Mouse (Mus musculus): ENCODE measurements around the gene Fam168a. TPM values are rescaled to one million over a fixed set of nuclear protein-coding genes. Genes with fewer than 3 reads are reported as not detected.

Gene Fam168a
- polyA plus RNA-seq (2012; rRNA removed) = 136 and 215 TPM in 2 replicates

GRCm38 (mm10) chr7:100706143-100706841 lies at the start of gene Fam168a:
Gene Fam168a, plus strand, starts transcription at chr7:100706635.

GRCm38 (mm10) chr7:100662231-100662630 lies 44.2 kb upstream of the Fam168a start, which contains the start of gene Plekhb1:
Gene Plekhb1, minus strand, starts transcription at chr7:100662414.

GRCm38 (mm10) chr7:100862828-100863638 lies 156.6 kb downstream of the Fam168a start, which contains the start of gene Relt:
Gene Relt, minus strand, starts transcription at chr7:100863446.

Other genes starting within 250 kb of the Fam168a start
- 2.7 and 3.1 TPM in 2 replicates for gene Ucp3, start 233.6 kb upstream of the Fam168a start, polyA plus RNA-seq (2012; rRNA removed)
- gene Ucp2, start 213.3 kb upstream of the Fam168a start, polyA plus RNA-seq (2012; rRNA removed) = 979 and 1,015 TPM in 2 replicates
- 16.5 and 26.4 TPM in 2 replicates for gene Dnajb13, start 191.7 kb upstream of the Fam168a start, polyA plus RNA-seq (2012; rRNA removed)
- gene Coa4, start 169.6 kb upstream of the Fam168a start, polyA plus RNA-seq (2012; rRNA removed) = 6.7 and 8.3 TPM in 2 replicates
- 44.6 and 79.0 TPM in 2 replicates for gene Rab6a, start 99.2 kb upstream of the Fam168a start, polyA plus RNA-seq (2012; rRNA removed)
- gene Mrpl48, start 98.3 kb upstream of the Fam168a start, polyA plus RNA-seq (2012; rRNA removed) = 15.3 and 17.5 TPM in 2 replicates
- 47.2 and 51.9 TPM in 2 replicates for gene Plekhb1, start 44.2 kb upstream of the Fam168a start, polyA plus RNA-seq (2012; rRNA removed)
- 14.7 and 15.1 TPM in 2 replicates for gene Relt, start 156.8 kb downstream of the Fam168a start, polyA plus RNA-seq (2012; rRNA removed)
- 91.9 and 102 TPM in 2 replicates for gene Arhgef17, start 225.5 kb downstream of the Fam168a start, polyA plus RNA-seq (2012; rRNA removed)

Data from ovary, adult 2 months (tissue).